In the genomic region with DNA sequence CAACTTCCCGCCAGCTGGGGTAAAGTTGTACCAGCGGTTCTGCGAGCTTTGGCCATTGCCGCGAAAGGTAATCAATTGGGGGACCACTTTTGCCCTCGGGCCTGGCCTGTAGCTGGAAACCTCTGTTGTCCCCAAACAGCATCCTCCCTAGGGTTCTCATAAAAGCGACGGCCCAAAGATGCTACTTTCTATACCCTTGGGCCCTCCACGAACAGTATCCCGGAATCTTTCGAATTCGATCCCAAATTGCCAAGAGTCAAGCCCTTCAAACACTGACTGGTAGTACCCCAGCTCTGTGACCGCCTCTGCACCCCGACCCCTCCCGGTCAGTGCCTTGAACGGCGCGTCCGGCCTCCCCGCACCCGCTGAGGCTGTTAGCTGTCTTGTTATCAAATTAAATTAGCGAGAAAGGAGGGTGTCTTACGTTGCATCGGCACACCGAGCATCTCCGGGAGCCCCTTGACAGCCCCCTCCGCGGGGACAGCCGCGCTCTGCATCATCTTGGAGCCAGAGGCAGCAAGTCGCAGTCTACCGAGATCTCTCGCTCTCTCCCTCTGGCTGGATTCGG, we compare ENCODE assay signal across 7 mouse cellular contexts. TPM values are rescaled to one million over a fixed set of nuclear protein-coding genes. Genes with fewer than 3 reads are reported as not detected.
A peak's percentile ranks its signal among the peaks of the same experiment; 100 is the strongest.
DNase-seq lines count a peak whose midpoint lies in the region; ATAC-seq and TF ChIP-seq lines count a peak whose summit lies in the region.

No protein-coding gene starts in this region.

- under 1% methylated on average over 34 of the region's 34 CpGs for WGBS in heart, embryonic 16.5 days
- WGBS in liver, embryonic 16.5 days (ENCODE audit: insufficient replicate concordance): under 1% methylated on average over 34 of the region's 34 CpGs

- ATAC-seq in heart, embryonic 16.5 days (replicated peaks; ENCODE audit: extremely low read depth, insufficient read depth, low FRiP score): no peak
- ATAC-seq in liver, embryonic 16.5 days (ENCODE audit: low read depth): no peak

- no peak for TF ChIP-seq CTCF in left cerebral cortex, adult 2 months (IDR thresholded peaks at IDR 0.05)

- no peaks in the 10 kb centered on the region for H3K9me3 ChIP-seq in heart, embryonic 16.5 days (replicated peaks; ENCODE audit: control insufficient read depth, low read length)
- no peaks in the 10 kb centered on the region for H3K9me3 ChIP-seq in liver, embryonic 16.5 days (replicated peaks; ENCODE audit: control insufficient read depth, low read length)

- H3K4me2 ChIP-seq in heart, embryonic 16.5 days (ENCODE audit: low read depth, low read length): peak overlapping the region; percentile 98
- peak overlapping the region; percentile 66 for H3K4me2 ChIP-seq in liver, embryonic 16.5 days (ENCODE audit: low read depth, low read length)

- DNase-seq in B cell, adult 2 months: peak; percentile 17 to 21
- peak; percentile 21 for DNase-seq in CD4-positive helper T cell, adult 2 months (ENCODE audit: low read depth, low spot score)
- no peak for DNase-seq in left cerebral cortex, adult 2 months (ENCODE audit: extremely low spot score in 1 of 2, low spot score in 2 of 2)
- DNase-seq in adrenal gland, postnatal 10 days: no peak
- no peak for DNase-seq in left cerebral cortex, adult 8-10 months (ENCODE audit: low spot score in 2 of 2)

- no peaks in the 10 kb centered on the region for H3K36me3 ChIP-seq in heart, embryonic 16.5 days (ENCODE audit: control insufficient read depth, insufficient read depth)
- no peaks in the 10 kb centered on the region for H3K36me3 ChIP-seq in liver, embryonic 16.5 days (ENCODE audit: control insufficient read depth, insufficient read depth)

- peak overlapping the region; percentile 70 for H3K4me3 ChIP-seq in heart, embryonic 16.5 days (ENCODE audit: low read length)
- peak overlapping the region; percentile 51; the same call in 1 of the 2 replicates for H3K4me3 ChIP-seq in liver, embryonic 16.5 days (ENCODE audit: low read depth, low read length)
- H3K4me3 ChIP-seq in left cerebral cortex, adult 2 months: no peak overlapping the region; the same call in 1 of the 2 replicates

- intact Hi-C loops in left cerebral cortex, adult 2 months (cut with DNase I): no loop called here

- H3K4me1 ChIP-seq in heart, embryonic 16.5 days (ENCODE audit: control insufficient read depth, insufficient read depth, low read length): peaks cover 36% of the 10 kb centered on the region
- peaks cover 4% of the 10 kb centered on the region for H3K4me1 ChIP-seq in liver, embryonic 16.5 days (ENCODE audit: control insufficient read depth, low read depth, low read length)

- peaks cover 87% of the 10 kb centered on the region for H3K27me3 ChIP-seq in heart, embryonic 16.5 days (ENCODE audit: control insufficient read depth, insufficient read depth, low read length)
- H3K27me3 ChIP-seq in liver, embryonic 16.5 days (ENCODE audit: control insufficient read depth, insufficient read depth, low read depth, low read length): peaks cover 88% of the 10 kb centered on the region

- H3K27ac ChIP-seq in heart, embryonic 16.5 days (ENCODE audit: low read length): no peak overlapping the region
- no peak overlapping the region for H3K27ac ChIP-seq in liver, embryonic 16.5 days (ENCODE audit: low read length)
- no peak overlapping the region for H3K27ac ChIP-seq in left cerebral cortex, adult 2 months

- no peak overlapping the region for H3K9ac ChIP-seq in heart, embryonic 16.5 days (ENCODE audit: low read length)
- no peak overlapping the region for H3K9ac ChIP-seq in liver, embryonic 16.5 days (ENCODE audit: low read depth, low read length)

RNA-seq across cellular contexts. Expression of a gene that starts 10.0 kb away (rescaled TPM):
- polyA plus RNA-seq in heart, embryonic 16.5 days (2015; fragmentation: Nextera tagmentation; extraction: Ambion mirVana): not detected in 2 replicates
- not detected in 2 replicates for polyA plus RNA-seq in liver, embryonic 16.5 days (2015; fragmentation: Nextera tagmentation; extraction: Ambion mirVana)
- not detected for total RNA-seq in left cerebral cortex, adult 2 months (2021)
- total RNA-seq in adrenal gland, postnatal 10 days (2021): not detected
- not detected for total RNA-seq in left cerebral cortex, adult 8-10 months (2022)

Comparison
In these comparisons a context has a peak if more than half of its experiments do, and no peak if none do; other contexts are left out.
1. DNase-seq: peak in B cell, adult 2 months (2 of 2) and CD4-positive helper T cell, adult 2 months (single experiment); none in left cerebral cortex, adult 2 months (0 of 2), adrenal gland, postnatal 10 days (single experiment) and left cerebral cortex, adult 8-10 months (0 of 2).